Mouse (Mus musculus) CD8-positive naive resting alpha-beta T cell, adult 2 months (primary cell): ENCODE measurements around the gene Vkorc1l1.
"Not testable (repeated sequence)": the region's sequence is repeated elsewhere in the genome, so short reads cannot be mapped to it uniquely, and the experiment has no call there.

Source experiments
- DNase-seq, 2 experiments: peaks; one replicate each; pipeline ENCODE4 v3.0.0; 2022; ENCODE audit warnings: low read depth in 2 of 2, low spot score in 2 of 2

Vkorc1l1 gene

GRCm38 (mm10) chr5:129941495-129942045 lies at the start of gene Vkorc1l1:
Gene Vkorc1l1, plus strand, starts transcription at chr5:129941970.
- peak; percentile 98 to 99 for DNase-seq

DNA sequence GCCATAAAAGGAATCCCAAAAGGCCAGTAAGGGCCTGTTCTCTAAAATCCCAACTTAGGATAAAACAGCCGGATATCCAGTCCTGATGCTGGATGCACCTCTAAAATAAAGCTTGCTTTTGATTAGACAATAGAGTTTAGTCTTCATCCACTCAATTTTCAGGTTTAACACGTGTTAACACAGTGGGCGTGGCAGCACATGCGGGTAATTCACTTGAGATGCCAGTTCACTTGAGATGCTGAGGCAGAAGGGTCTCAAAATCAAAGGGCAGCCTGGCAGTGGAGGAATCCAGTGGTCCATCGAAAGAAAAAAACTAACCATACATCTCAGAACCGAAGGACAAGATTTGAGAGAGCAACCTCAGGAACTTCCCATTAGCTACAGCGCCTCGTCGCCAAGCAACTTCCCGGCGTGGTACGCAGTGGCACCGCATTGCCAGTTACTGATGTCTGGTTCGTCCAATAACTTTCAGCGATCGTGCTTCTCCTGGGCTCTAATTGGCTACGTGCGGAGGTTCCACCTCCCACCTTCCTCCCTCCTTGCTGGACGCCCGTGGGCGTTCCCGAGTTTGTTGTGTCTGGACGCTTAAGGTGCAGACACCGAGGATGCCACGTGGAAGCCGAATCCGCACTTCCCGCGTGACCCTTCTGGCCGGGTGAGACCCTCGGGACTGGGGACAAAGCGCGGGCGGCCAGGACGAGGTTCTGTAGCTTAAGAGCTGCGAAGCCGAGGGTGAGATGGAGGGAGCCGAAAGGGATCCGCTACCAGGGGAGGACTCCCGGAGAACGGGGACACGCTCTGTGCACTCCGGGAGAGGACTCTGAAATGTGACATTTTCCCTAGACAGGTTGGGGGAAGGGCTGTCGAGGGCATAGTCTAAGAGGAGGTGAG lies 46.3 kb upstream of the Vkorc1l1 start, which contains the start of gene Zbed5:
TSS of gene Zbed5 (plus strand) at position 526 of the 891 bp plus-strand sequence.
- peak; percentile 53 to 65 for DNase-seq

- no peak for DNase-seq
Measured at GRCm38 (mm10) chr5:129898449-129898848, 43.3 kb upstream of the Vkorc1l1 start, which contains the start of gene Phkg1. Gene Phkg1, minus strand, starts transcription at chr5:129898549.

DNA sequence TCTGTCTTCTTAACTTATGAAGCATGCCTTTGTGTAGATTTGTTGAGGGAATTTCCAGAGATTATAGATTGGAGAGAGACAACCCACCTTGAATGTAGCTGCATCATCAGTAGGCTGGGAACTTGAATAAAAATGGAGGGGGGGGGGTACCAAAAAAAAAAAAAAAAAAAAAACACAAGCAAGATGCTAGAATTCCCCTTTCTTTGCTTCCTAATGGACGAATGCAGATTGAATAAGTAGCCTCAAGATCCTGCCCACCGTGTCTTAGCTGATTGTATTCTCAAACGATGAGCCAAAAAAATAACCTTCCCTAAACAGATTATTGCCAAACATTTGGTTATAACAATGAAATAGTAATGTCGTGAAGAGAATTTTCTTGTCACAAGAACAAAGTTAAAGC lies 34.0 kb upstream of the Vkorc1l1 start:
- DNase-seq: no peak

GRCm38 (mm10) chr5:129908242-129908965 lies 33.4 kb upstream of the Vkorc1l1 start, which contains the start of gene Nupr1l:
Gene Nupr1l, plus strand, starts transcription at chr5:129908540.
- DNase-seq: peak in 1 of 2 experiments; percentile 5

DNA sequence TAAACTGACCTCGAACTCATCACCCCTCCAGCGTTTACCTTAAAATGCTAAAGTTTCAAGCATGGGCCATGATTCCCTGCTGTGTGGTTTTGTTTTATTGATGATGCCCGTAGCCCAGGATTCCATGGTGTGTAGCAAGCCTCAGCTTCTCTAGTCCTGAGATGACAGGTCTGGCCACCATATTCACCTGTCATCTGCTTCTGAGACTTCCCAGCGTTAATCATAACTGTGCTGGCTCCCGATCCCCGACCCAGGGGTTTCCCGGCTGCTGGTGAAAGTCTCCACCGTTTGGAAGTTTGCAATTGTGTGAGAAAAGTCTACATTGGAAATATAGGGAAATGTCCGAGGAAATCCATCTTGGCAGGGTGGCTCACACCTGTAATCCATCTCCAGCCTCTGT lies 32.6 kb upstream of the Vkorc1l1 start:
- no peak for DNase-seq

DNA sequence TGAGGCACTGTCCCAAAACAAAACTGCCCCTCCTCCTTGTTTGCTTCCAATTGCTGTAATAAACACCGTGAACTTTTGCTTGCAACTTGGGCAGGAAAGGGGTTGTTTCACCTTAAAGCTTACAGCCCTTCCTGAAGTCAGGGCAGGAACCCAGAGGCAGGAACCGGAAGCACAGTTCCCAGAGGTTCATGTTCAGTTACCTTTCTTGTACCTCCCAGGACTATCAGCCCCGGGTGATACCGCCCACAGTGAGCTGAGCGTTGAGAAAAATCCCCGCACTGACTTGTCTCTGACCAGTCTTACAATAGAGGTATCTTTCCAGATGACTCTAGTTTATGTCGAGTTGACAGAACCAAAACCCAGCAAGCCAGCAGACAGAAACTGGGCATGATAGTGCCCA lies 32.2 kb upstream of the Vkorc1l1 start:
- DNase-seq: no peak

GRCm38 (mm10) chr5:129914024-129914423 lies 27.7 kb upstream of the Vkorc1l1 start:
- DNase-seq: peak; percentile 15 to 42

GRCm38 (mm10) chr5:129915491-129915890 lies 26.3 kb upstream of the Vkorc1l1 start:
- not testable (repeated sequence) for DNase-seq

DNA sequence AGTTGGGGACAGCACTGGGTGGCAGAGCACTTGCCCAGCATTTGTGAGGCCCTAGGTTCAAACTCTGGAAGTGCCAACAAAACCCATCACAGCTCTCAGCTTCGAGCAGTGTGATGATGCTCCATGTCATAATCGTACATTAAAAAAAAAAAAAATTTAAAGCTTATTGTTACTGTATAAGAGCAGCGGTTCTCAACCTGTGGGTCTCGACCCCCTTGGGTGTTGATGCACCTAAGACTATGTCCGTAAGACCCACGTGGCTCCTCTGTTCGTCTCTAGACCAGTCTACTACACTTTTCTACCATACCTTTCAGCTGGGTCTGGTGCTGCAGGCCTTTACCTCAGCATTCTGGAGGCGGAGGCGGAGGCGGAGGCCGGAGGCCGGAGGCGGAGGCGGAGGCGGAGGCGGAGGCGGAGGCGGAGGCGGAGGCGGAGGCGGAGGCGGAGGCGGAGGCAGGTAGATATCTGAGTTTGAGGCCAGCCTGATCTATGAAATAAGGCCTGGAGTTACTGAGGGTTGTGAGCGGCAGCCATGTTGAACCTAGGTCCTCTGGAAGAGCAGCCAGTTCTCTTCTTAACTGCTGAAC lies 23.6 kb upstream of the Vkorc1l1 start:
- DNase-seq: no peak

DNA sequence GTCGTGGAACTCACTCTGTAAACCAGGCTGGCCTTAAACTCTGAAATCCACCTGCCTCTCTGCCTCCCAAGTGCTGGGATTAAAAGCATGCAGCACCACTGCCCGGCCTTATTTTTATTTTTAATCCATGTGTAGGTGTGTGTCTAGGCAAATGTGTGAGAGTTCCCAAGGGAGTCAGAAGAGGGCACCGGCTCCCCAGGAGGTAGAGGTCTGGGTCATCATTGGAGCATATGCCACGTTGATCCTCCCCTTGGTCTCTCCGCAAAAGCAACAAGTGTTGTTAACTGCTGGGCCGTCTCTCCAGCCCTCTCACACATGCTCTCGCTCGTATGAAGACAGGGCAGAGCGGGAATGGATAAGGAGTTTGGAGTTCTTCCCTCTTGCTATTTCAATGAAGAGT lies 23.0 kb upstream of the Vkorc1l1 start:
- no peak for DNase-seq

- no peak for DNase-seq
Measured at GRCm38 (mm10) chr5:129919320-129919719, 22.4 kb upstream of the Vkorc1l1 start.

- DNase-seq: no peak
Measured at GRCm38 (mm10) chr5:129921972-129922371, 19.8 kb upstream of the Vkorc1l1 start.

GRCm38 (mm10) chr5:129924820-129925452 lies 16.8 kb upstream of the Vkorc1l1 start:
- no peak for DNase-seq

DNA sequence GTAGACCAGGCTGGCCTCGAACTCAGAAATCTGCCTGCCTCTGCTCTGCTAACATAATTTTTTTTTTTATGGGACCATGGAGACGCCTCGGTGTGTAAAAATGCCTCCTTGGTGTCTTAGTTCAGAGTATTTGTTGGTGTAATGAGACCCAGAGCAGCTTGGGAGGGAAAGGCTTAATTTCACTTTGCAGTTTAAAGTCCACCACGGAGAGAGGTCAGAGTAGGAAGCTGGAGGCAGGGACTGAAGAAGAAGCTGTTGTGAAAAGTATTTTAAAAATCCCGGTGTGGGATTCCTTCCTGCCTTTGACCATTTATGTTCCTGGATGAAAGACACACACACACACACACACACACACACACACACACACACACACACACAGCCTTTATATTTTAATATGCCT lies 15.8 kb upstream of the Vkorc1l1 start:
- DNase-seq: no peak

- DNase-seq: no peak
Measured at GRCm38 (mm10) chr5:129929924-129930855, 11.6 kb upstream of the Vkorc1l1 start.

DNA sequence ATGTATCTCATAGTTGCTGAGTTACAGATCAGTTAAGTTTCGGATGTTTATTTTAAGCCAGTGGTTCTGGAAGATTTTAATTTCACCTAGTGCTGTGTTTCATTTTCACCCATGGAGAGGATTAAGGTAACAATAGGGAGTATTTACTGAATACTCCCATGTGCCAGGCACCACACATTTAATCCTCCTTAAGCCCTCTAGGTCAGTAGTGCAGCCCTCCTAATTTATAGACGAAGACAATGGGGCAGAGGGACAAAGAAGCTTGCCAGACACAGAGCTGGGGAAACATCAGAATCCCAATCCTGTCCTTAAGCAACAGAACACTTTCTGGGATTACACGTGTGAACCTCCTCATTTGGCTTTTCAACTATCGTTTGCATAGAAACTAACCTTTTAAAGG lies 4.8 kb upstream of the Vkorc1l1 start:
- DNase-seq: no peak

- no peak for DNase-seq
Measured at GRCm38 (mm10) chr5:129940281-129940680, 1.5 kb upstream of the Vkorc1l1 start.

DNA sequence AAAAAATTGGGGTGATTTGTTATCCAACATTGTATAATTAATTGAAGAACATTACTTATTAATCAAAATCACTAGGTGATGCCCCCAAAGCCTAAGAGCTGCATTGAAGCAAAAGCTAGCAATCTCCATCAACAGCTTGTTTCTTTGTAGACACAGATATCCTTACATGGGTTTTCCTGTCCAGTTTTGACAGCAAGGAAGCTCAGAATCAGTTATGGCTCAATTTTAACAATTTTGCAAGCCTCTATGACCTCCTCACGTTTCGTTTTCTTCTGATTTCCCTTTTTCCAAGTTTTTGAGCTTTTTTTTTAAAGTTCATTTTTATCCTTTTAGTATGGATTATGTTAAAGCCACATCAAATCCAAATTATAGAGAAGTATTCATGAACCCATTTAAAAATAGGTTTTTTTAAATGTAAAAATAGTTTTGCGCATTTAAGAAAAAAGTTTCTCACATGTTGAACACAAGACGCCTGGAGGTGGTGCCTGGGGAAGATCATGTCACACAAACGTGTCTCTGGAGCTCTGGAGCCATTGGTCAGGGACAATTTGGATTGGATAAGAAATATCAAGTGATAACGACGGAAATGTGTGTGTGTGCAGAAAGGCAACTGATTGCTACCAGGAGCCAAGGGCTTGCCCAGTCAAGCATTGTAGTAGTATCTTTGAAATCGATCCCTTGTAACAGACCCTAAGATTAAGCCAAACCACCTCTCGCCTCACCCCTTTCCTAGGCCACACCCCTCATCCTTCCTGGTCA lies 855 bp upstream of the Vkorc1l1 start:
- DNase-seq: no peak
